Mouse (Mus musculus): ENCODE results near the gene Gm20388. TPM values are rescaled to one million over a fixed set of nuclear protein-coding genes. Genes with fewer than 3 reads are reported as not detected.

Gene Gm20388
- polyA plus RNA-seq, 2 experiments: 8.5 TPM; not detected in 1

DNA sequence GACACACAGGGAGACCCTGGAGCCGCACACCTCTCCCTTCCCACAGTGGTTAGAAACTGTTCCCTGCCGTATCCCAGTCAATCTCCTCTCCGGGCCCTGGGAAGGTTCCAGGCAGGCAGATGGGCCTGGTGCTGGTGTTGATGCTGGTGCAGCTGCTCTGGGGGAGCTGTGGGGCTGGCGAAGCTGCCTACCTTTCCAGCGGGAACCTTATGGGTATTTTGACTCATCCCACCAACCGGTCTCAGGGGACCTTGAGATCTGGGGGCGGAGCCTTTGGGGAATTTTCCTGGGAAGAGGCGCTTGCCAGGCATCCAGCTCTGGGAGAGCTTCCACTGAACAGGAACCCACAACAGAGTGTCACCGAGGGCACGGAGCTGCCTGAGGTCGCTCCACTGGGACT is 2757.2 kb downstream of the Gm20388 start:
- Histone ChIP-seq H3K4me3 (ENCODE audit: insufficient read depth in 1 of 2, low read depth in 2 of 2, low read length in 2 of 2) (no peak overlapping the region), H3K9ac (replicated peaks) (no peak overlapping the region), H3K36me3 (replicated peaks; ENCODE audit: control insufficient read depth, insufficient read depth, low read depth) (no peaks in the 10 kb centered on the region; the same call in 1 of the 2 replicates), H3K27me3 (ENCODE audit: control insufficient read depth, insufficient read depth, low read length) (no peaks in the 10 kb centered on the region), H3K9me3 (ENCODE audit: control insufficient read depth, low read length) (no peaks in the 10 kb centered on the region), H3K27ac (no peak overlapping the region), H3K4me2 (ENCODE audit: low read depth) (no peak overlapping the region), H3K4me1 (replicated peaks; ENCODE audit: control insufficient read depth in 2 of 2, insufficient read depth in 2 of 2, low read length in 1 of 2) (peaks cover 20 to 26% of the 10 kb centered on the region in 2 experiments)
- ATAC-seq (ENCODE audit: insufficient read depth) (no peak), DNase-seq (ENCODE audit: low read depth in 3 of 3, low spot score in 3 of 3) (no peak)
- TF ChIP-seq EP300 (IDR thresholded peaks at IDR 0.05; ENCODE audit: low read depth) (no peak), CTCF (IDR thresholded peaks at IDR 0.05; ENCODE audit: low read depth) (no peak)
- WGBS (ENCODE audit: insufficient replicate concordance): 76% methylated on average over 11 of the region's 11 CpGs

DNA sequence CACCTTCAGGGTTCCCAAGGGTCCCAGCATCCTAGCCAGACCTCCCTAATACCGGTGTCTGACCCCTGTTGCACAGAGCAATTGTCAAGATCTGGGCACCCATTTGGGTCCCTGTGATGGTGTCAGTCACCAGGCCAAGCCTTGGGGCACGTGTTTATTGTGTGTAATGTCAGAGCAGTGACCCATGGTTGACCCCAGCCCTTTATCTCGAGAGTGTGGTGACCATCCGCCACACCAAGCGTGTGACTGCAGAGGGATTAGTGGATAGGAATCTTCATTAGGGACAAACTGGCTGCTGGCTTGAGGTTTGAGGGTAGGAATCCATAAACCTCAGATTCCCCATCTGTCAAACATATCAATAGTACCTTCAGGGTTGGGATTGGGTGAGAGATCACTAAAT is 2758.7 kb downstream of the Gm20388 start:
- Histone ChIP-seq H3K4me3 (ENCODE audit: insufficient read depth in 1 of 2, low read depth in 2 of 2, low read length in 2 of 2) (no peak overlapping the region), H3K9me3 (ENCODE audit: control insufficient read depth, low read length) (no peaks in the 10 kb centered on the region), H3K4me2 (ENCODE audit: low read depth) (no peak overlapping the region), H3K27ac (no peak overlapping the region), H3K36me3 (replicated peaks; ENCODE audit: control insufficient read depth, insufficient read depth, low read depth) (no peaks in the 10 kb centered on the region; the same call in 1 of the 2 replicates), H3K9ac (replicated peaks) (no peak overlapping the region), H3K4me1 (replicated peaks; ENCODE audit: control insufficient read depth in 2 of 2, insufficient read depth in 2 of 2, low read length in 1 of 2) (peaks cover 20 to 24% of the 10 kb centered on the region in 2 experiments), H3K27me3 (ENCODE audit: control insufficient read depth, insufficient read depth, low read length) (no peaks in the 10 kb centered on the region)
- TF ChIP-seq EP300 (IDR thresholded peaks at IDR 0.05; ENCODE audit: low read depth) (no peak), CTCF (IDR thresholded peaks at IDR 0.05; ENCODE audit: low read depth) (no peak)
- DNase-seq (ENCODE audit: low read depth in 3 of 3, low spot score in 3 of 3): no peak
- WGBS (ENCODE audit: insufficient replicate concordance): 60% methylated on average over 5 of the region's 5 CpGs
- ATAC-seq (ENCODE audit: insufficient read depth): no peak

DNA sequence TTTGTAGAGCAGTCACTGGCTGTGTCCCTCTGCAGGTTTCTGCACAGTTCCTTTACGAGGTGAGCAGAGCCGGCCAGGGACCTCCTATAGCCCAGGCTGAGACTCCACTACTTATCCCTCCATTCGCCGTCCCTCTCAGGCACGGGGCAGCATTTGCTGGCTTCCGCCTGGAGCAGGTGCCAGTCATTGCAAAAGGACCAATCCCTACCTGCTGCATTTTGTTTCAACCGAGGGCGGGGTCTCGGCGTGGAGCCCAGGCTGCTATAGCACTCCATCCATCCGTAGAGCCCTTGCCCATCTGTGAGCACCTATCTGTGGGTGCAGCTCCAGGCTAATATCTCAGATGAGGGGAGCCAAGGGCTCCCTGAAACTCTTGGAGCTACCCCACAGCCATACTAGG is 2759.4 kb downstream of the Gm20388 start:
- DNase-seq (ENCODE audit: low read depth in 3 of 3, low spot score in 3 of 3) (no peak), ATAC-seq (ENCODE audit: insufficient read depth) (no peak)
- Histone ChIP-seq H3K9ac (replicated peaks) (no peak overlapping the region), H3K27me3 (ENCODE audit: control insufficient read depth, insufficient read depth, low read length) (no peaks in the 10 kb centered on the region), H3K4me3 (ENCODE audit: insufficient read depth in 1 of 2, low read depth in 2 of 2, low read length in 2 of 2) (no peak overlapping the region), H3K9me3 (ENCODE audit: control insufficient read depth, low read length) (no peaks in the 10 kb centered on the region), H3K4me1 (replicated peaks; ENCODE audit: control insufficient read depth in 2 of 2, insufficient read depth in 2 of 2, low read length in 1 of 2) (peaks cover 20 to 22% of the 10 kb centered on the region in 2 experiments), H3K27ac (no peak overlapping the region), H3K36me3 (replicated peaks; ENCODE audit: control insufficient read depth, insufficient read depth, low read depth) (no peaks in the 10 kb centered on the region; the same call in 1 of the 2 replicates), H3K4me2 (ENCODE audit: low read depth) (no peak overlapping the region)
- 68% methylated on average over 11 of the region's 11 CpGs for WGBS (ENCODE audit: insufficient replicate concordance)
- no peak for TF ChIP-seq EP300 (IDR thresholded peaks at IDR 0.05; ENCODE audit: low read depth)
- no peak for TF ChIP-seq CTCF (IDR thresholded peaks at IDR 0.05; ENCODE audit: low read depth)

DNA sequence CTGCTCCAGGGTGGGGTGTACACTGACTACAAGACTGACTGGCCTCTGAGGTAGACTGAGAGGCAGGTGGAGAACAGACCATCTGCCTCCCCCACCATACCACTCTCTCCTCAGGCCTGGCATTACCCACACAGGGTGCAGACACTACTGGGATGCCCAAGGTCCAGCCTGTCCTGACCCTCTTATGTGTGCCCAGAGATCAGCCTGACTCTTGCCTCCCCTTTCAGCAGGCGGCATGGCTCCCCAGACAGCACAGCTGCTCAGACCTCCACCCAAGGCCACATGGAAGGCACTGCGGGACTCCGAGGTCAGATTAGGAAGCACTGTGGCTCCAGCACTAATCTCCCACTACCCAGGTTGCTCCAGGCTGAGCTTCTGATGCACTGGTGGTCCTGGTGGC is 2760.1 kb downstream of the Gm20388 start:
- Histone ChIP-seq H3K4me2 (ENCODE audit: low read depth) (no peak overlapping the region), H3K27me3 (ENCODE audit: control insufficient read depth, insufficient read depth, low read length) (no peaks in the 10 kb centered on the region), H3K27ac (no peak overlapping the region), H3K4me1 (replicated peaks; ENCODE audit: control insufficient read depth in 2 of 2, insufficient read depth in 2 of 2, low read length in 1 of 2) (peaks cover 18 to 20% of the 10 kb centered on the region in 2 experiments), H3K9me3 (ENCODE audit: control insufficient read depth, low read length) (no peaks in the 10 kb centered on the region), H3K36me3 (replicated peaks; ENCODE audit: control insufficient read depth, insufficient read depth, low read depth) (no peaks in the 10 kb centered on the region; the same call in 1 of the 2 replicates), H3K9ac (replicated peaks) (no peak overlapping the region), H3K4me3 (ENCODE audit: insufficient read depth in 1 of 2, low read depth in 2 of 2, low read length in 2 of 2) (no peak overlapping the region)
- TF ChIP-seq EP300 (IDR thresholded peaks at IDR 0.05; ENCODE audit: low read depth) (no peak), CTCF (IDR thresholded peaks at IDR 0.05; ENCODE audit: low read depth) (no peak)
- no peak for DNase-seq (ENCODE audit: low read depth in 3 of 3, low spot score in 3 of 3)
- ATAC-seq (ENCODE audit: insufficient read depth): no peak
- 76% methylated on average over 3 of the region's 3 CpGs for WGBS (ENCODE audit: insufficient replicate concordance)

DNA sequence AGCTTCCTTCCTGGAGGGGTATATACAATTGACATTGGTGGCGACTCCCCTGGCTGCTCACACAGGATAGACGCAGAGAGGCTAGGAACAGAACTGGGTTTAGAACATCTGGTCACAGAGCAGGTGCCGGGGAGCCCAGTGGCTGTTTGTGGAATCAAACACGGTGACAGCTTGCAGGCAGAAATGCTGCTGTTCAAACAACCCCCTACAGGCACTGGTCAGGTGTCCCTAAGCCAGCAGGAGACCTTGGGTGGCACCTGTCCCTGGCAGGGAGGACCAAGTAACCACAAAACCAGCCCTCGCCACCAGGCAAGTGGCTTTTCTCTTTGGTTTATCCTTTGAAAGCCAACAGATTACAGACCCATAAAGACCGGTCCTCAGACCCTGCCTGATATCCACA is 2761.3 kb downstream of the Gm20388 start:
- no peaks in the 10 kb centered on the region; the same call in 1 of the 2 replicates for H3K36me3 ChIP-seq (replicated peaks; ENCODE audit: control insufficient read depth, insufficient read depth, low read depth)
- 63% methylated on average over 6 of the region's 6 CpGs for WGBS (ENCODE audit: insufficient replicate concordance)

More for the DNA sequence above, 2761.3 kb downstream of the Gm20388 start:
- Histone ChIP-seq H3K4me1 (replicated peaks; ENCODE audit: control insufficient read depth in 2 of 2, insufficient read depth in 2 of 2, low read length in 1 of 2) (peaks cover 10% of the 10 kb centered on the region in 2 experiments), H3K4me3 (ENCODE audit: insufficient read depth in 1 of 2, low read depth in 2 of 2, low read length in 2 of 2) (no peak overlapping the region), H3K9me3 (ENCODE audit: control insufficient read depth, low read length) (no peaks in the 10 kb centered on the region), H3K4me2 (ENCODE audit: low read depth) (no peak overlapping the region), H3K27ac (no peak overlapping the region), H3K27me3 (ENCODE audit: control insufficient read depth, insufficient read depth, low read length) (peaks cover 7% of the 10 kb centered on the region), H3K9ac (replicated peaks) (no peak overlapping the region)
- ATAC-seq (ENCODE audit: insufficient read depth) (no peak), DNase-seq (ENCODE audit: low read depth in 3 of 3, low spot score in 3 of 3) (no peak)
- TF ChIP-seq CTCF (IDR thresholded peaks at IDR 0.05; ENCODE audit: low read depth): no peak
- no peak for TF ChIP-seq EP300 (IDR thresholded peaks at IDR 0.05; ENCODE audit: low read depth)

Data from liver, embryonic 14.5 days (tissue).